Mouse (Mus musculus): ENCODE results near the gene Tas2r107. TPM values are rescaled to one million over a fixed set of nuclear protein-coding genes. Genes with fewer than 3 reads are reported as not detected.
"Not testable (repeated sequence)": the region's sequence is repeated elsewhere in the genome, so short reads cannot be mapped to it uniquely, and the experiment has no call there.

The Tas2r107 gene
- not detected for total RNA-seq (2021)
- long read RNA-seq, experiment 1 = 0 reads
- long read RNA-seq, experiment 2 = 0 reads

GRCm38 (mm10) chr6:131660049-131660448 is at the start of gene Tas2r107:
Gene Tas2r107, minus strand, starts transcription at chr6:131660149.
- no peak for DNase-seq (ENCODE audit: low spot score in 2 of 2)

DNA sequence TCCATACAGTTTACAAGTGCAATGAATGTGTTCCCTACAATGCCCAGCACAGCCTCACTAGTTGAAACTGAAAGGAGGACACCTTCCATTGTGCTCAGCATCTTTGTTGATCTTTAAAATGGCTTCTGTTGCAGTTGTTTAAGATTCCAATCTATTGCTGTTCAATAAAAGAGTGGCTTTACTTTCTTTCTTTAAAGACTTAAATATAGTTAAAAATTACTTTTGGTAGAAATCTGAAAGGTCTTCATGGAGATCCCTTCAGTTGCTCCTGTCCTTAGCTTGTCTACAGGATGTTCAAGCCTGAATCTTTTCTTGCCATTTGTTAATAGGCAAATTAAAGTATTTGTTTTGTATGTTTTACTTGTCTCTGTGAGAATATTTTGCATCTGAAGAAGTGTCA is 30.0 kb upstream of the Tas2r107 start, which contains the start of gene Tas2r114:
Gene Tas2r114 (minus strand): TSS at position 101 of the 400 bp plus-strand sequence.
- no peak for DNase-seq (ENCODE audit: low spot score in 2 of 2)

DNA sequence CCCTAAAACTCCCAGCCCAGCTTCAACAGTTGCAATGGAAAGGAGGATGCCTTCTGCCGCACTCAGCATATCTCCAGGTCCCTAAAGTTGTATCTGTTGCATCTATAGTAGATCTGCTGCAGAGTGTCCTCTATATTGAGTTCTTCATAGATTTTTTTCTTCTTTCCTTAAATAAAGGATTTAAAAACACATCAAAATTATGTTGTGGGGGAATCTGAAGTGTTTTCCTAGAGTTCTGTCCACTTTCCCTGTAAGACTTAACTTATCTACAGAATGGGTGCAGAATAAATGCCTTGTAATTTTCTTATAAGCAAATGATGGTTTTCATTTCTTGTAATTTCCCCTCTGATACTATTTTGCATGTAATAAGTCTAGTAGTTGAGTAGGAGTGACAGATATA is 27.4 kb upstream of the Tas2r107 start, which contains the start of gene Tas2r105:
Gene Tas2r105 (minus strand): TSS at position 101 of the 400 bp plus-strand sequence.
- no peak for DNase-seq (ENCODE audit: low spot score in 2 of 2)

- no peak for DNase-seq (ENCODE audit: low spot score in 2 of 2)
Observed at GRCm38 (mm10) chr6:131685644-131686043, 25.7 kb upstream of the Tas2r107 start, which contains the start of gene Tas2r104. Gene Tas2r104, minus strand, starts transcription at chr6:131685744.

GRCm38 (mm10) chr6:131678786-131679185 is 18.8 kb upstream of the Tas2r107 start, which contains the start of gene Tas2r106:
Gene Tas2r106, minus strand, starts transcription at chr6:131678886.
- no peak for DNase-seq (ENCODE audit: low spot score in 2 of 2)

DNA sequence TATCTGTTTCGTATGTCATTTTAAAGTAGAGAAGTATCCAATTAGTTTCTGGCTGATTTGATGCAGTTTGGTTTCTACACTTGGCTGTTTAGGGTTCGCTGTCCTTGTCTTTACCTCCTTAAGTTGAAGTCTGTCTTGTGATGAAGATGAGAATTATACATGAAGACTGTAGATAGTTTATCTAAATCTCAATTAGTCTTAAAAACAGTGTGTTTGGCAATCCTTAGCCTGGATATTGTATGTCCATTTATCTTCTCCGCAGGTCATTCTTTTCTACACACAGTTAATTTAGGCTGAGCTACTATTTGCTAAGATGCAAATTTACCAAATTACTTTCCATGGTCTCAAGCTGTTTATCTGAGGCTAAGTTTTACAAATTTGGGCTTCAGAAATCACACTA is 29.1 kb downstream of the Tas2r107 start, which contains the start of gene Tas2r130:
Gene Tas2r130 (minus strand): TSS at position 101 of the 400 bp plus-strand sequence.
- DNase-seq (ENCODE audit: low spot score in 2 of 2) = no peak

DNA sequence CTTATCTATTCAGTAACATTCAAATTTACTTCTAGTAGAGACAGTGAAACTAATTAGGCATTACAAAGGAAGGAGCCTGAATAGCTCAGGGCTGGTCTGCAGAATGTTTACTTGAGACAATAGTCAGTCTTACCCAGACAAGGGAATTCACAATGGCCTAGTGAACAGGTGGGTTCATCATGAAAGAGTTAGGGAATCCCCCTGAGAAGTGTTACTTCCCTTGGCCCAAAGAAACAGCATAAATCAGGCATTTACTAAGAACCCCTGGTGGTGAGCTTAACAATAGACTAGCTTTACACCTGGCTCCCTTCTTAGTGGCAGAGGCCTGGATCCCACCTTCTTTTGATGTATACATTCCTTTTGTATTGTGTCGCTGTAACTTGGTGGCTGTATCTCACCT is 50.0 kb downstream of the Tas2r107 start:
- not testable (repeated sequence) for DNase-seq (ENCODE audit: low spot score in 2 of 2)

Other genes with a start within 250 kb of the Tas2r107 start
- gene 5430401F13Rik, start 173.7 kb downstream of the Tas2r107 start, total RNA-seq (2021) = not detected
- gene Gm6619, start 173.7 kb downstream of the Tas2r107 start, total RNA-seq (2021) = not detected
- gene Tas2r130, start 29.2 kb downstream of the Tas2r107 start, total RNA-seq (2021) = not detected
- not detected for gene Tas2r106, start 18.7 kb upstream of the Tas2r107 start, total RNA-seq (2021)
- not detected for gene Tas2r104, start 25.6 kb upstream of the Tas2r107 start, total RNA-seq (2021)
- gene Tas2r105, start 27.3 kb upstream of the Tas2r107 start, total RNA-seq (2021) = not detected
- gene Tas2r114, start 29.9 kb upstream of the Tas2r107 start, total RNA-seq (2021) = not detected

Measured in layer of hippocampus, postnatal 14 days (tissue).